Mouse (Mus musculus) layer of hippocampus, postnatal 25 days (tissue): ENCODE measurements around the gene Plaa. TPM values are rescaled to one million over a fixed set of nuclear protein-coding genes. Genes with fewer than 3 reads are reported as not detected.
"Not testable (repeated sequence)": the region's sequence is repeated elsewhere in the genome, so short reads cannot be mapped to it uniquely, and the experiment has no call there.

Experiments used
- DNase-seq, 2 experiments: peaks; one replicate each; pipeline ENCODE4 v3.0.0; 2022; ENCODE audit warnings: mixed read lengths in 2 of 2, low spot score in 1 of 2; ENCODE audit errors: extremely low spot score in 1 of 2
- total RNA-seq, 2 experiments: library from RNA; stranded (reverse); gene quantifications; 2 replicates each; pipeline ENCODE4 v1.2.3; 2021

Gene Plaa
- total RNA-seq, result 10 to 100 TPM; 44.6 to 47.8 TPM

DNA sequence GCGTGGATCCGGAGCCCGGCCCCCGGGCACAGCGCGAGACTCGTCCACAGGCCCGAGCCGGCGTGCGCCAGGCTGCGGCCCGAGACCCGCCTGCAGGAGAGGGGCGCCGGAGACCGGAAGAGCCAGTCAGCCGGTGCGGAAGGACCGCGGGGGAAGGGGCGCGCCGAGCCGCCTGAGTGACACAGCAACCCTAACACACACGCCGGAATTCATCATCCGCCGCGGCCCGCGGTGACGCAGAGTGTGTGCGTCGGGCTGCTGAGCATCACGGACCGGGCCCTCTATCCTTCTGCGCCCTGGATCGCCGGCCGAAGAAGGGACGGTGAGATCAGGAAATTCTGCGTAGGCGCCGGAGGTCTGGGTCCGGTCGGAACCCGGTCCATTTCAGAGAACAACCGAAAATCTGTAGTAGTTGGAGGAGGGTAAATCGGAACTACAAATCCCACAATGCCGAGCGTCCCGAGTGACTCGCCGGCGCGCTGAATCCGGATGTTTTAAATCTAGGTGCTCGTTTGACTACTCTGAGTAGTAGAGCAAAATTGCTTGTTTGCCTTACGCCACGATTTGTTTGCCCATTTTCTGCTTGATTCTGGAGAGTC lies at the start of gene Plaa:
TSS of gene Plaa (minus strand) at position 214 of the 599 bp plus-strand sequence.
- DNase-seq, result peak; percentile 86 to 98

DNA sequence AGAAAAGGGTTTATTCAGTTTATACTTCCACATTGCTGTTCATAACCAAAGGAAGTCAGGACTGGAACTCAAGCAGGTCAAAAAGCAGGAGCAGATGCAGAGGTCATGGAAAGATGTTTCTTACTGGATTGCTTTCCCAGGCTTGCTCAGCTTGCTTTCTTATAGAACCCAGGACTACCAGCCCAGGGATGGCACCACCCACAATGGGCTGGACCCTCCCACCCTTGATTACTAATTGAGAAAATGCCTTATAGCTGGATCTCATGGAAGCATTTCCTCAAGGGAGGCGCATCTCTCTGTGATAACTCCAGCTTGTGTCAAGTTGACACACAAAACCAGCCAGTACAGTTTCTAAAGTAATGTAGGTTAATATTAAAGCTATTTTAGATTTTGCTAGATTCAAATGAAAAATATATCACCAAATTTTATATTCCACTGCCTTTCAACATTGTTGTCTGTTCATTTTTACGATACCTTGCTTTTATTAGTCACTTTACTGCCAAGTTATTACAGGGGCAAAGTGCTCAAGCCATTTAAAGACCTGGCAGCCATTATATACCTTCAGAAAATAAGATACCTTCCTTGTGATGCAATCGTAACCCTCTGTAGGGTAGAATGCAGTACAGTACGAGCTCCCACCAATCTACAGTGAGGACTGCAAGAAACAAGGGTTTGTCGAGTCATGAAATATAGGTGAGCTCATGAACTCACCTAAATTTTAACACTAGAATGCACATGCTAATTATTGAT lies 47.6 kb upstream of the Plaa start:
- DNase-seq, result not testable (repeated sequence)

DNA sequence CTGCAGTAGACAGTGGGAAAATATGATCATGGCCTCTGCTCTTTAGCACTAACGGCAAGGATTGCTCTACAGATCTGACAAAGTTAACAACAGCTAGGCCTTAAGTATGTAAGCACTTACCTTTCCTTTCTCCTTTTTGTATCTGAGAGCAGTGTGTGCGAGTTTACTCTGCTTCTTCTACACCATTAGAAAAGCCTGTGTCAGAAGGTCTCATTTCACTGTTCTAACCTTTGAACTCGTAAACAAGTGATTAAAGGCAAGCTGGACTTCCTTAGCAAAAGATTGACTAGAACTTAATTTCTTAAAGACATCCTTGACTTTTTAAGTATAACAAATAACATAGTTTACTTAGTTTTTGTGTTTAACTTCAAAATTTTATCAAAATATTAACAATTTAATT lies 46.9 kb upstream of the Plaa start, which contains the start of gene Lrrc19:
TSS of gene Lrrc19 (minus strand) at position 225 of the 400 bp plus-strand sequence.
- DNase-seq, result no peak

DNA sequence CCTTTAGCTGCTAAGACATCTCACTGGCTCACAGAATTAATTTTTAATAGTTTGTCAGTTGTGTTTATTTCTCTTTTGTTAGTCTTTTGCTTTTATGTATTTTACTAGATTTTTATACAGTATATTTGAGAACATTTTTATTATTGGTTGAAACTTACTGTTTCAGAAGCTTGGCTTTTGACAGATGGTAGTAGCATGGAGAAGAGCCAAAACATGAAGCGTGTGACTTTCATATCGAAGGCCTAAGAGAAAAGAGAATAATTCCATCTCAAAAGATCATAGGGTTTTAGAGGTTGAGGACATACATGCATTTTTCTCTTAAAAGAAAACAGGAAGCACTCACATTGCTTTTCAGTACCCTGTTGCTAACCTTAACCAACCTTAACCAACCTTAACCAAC lies 40.1 kb upstream of the Plaa start:
- no peak for DNase-seq

DNA sequence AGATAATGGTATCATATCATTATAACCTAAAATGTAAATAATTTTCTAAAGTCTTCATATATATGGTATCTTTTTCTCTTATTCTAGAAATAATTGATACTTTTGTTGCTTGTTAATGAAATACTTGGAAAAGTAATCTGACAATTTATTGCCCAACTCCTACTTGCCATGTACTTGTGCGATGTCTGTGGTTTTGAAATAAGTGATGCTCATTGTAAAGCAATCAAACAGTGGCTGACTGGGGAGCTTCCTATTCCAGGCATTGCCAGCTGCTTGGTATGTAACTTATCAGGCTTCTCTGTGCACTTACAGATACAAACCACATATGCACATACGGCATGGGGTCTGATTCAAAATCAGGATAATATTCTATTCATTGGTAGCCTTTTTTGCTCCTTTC lies 17.0 kb upstream of the Plaa start:
- no peak for DNase-seq

DNA sequence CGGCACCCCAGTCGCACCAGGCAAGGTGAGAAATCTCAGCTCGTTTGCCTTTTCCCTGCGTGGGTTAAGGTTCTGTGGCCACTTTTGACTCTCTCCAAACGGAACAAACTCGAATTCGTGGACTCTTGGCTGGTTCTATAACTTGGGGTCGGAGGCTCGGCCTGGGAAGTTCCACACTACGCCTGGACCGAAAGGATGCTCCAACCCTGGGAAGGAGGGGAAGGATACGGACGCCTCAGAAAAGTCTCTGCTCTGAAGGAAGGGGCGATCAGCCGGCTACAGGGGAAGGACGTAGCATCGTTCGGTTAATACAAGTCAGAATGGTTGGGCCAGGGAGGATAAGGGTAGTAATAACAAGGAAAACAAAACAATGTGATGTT lies 11.6 kb upstream of the Plaa start:
- no peak for DNase-seq

DNA sequence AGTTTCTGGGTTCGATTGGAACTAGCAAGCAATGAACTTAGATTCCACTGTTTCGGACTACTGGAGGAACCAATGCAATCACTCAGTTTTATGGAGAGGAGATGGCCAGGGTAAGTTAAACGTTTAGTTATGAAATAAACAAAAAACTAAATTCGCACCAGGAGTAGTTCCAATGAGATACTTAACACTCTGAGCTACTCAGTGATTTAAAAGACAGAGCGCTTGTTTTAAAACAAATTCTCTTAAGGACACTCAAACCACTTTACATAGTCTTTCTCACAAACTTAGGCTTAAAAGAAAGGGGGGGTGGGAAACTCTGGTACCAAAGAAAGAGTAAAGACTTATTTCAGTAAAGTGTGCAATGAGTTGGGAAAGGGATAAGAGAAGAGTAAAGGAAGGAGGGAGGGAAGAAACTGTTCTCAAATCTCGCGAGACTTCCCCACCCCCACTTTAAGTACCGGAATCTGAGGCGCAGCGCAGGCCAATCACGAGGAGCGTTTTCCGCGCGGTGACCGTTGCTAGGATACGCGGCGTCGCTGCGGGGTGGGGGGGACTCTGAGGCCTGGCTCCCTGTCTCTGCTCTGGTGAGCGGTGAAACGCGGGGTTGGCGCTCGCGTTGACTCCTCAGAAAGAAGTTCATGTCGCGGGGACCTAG lies 11.1 kb upstream of the Plaa start, which contains the start of gene Ift74:
TSS of gene Ift74 (plus strand) at position 520 of the 655 bp plus-strand sequence.
- DNase-seq, result peak; percentile 83 to 85

DNA sequence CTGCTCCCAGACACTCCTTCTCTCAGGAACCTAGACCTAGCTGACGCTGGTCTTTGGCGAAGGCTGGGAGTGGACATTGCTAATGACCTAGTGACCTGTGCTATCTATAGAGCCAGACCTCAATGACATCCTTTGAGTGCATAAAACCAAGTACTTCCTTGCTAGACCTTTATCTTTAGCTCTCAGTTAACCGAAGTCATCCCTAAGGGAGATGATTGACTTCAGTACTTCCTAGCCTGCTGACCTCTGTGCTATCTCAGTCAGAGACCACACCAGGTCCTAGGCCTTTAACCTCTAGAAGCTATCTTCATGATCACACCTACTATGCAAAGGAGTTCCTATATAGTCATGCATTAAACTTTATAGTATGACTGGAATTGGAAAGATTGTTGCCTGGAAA lies 7.3 kb upstream of the Plaa start:
- DNase-seq, result no peak

DNA sequence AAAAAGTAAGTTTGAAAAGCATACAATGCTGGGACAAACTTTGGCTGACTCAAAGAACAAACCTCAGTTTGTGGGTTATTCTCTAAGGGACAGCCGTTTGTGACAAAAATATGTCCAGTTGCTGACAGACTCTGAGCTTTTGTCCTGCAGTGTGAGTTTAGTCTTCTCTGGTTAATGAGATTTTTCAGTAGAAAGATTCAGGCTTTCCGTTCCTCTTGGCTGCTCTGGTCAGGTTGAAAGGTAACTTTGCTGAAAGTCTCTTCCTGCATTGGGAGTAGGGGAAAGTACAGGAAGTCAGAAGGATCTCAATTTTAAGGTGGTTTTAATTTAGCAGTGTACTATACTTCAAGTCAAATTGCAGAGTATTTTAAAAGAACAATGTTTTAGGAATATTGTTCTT lies 2.5 kb upstream of the Plaa start:
- DNase-seq, result no peak

DNA sequence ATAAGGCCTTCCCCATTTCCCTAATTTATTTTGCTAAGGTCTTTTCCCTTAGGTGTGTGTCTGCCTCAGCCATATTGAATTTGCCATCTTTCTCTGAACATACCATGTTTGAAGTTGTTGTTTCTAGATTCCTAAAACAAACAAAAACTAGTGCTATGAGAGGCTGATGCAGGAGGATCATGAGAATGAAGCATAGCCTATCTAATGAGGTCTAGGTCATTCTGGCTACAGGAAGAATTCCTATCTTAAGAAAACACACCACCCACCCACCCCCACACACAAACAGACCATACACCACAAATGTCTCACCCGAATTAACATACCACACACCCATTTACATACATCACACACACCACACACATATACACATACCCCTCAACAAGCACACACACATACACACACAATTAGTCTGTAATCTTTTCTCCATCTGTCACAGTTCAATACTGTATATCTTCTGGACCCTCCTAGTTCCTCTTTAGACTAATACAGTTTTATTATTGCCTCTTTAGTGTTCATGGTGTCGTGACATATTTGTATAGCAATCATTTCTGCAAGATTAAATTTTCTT lies 1.5 kb upstream of the Plaa start:
- DNase-seq, result no peak

DNA sequence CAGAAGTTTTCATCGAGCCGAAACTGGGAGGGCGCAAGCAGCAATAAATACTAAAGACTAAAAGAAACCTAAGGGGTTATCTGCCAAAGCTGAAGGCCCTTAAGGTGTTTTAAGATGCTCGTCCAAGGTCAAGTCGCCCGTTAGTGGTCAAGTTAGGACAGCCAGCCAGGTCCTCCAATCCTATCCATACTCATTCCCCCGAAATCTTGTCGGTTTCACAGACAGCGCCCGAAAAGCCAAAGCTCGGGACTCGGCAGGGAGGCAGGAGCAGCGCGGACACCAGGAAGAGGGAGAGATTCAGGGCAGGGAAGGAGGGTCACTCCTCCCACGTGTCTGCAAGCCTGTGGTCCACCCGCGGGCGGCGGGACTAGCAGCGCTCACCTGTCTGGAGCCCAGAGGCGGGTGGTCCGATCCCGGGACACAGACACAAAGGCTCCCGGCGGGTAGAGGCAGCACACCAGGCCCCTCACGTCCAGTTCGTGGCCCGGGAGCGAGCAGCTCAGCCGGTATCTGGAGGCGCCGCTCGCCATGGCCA lies 481 bp downstream of the Plaa start:
- no peak for DNase-seq

DNA sequence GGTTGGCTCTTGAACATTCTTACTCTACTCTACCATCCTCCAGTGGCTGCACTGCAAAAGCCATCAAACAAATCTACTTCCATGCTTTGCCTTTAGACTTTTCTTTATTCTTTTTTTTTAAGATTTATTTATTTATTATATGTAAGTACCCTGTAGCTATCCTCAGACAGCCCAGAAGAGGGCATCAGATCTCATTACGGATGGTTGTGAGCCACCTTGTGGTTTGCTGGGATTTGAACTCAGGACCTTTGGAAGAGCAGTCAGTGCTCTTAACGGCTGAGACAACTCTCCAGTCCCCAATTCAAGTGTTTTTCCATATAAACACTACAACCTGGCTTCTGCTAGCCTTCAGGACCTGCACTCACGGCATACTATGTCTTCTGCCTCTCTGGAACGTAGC lies 1.6 kb downstream of the Plaa start:
- DNase-seq, result no peak

DNA sequence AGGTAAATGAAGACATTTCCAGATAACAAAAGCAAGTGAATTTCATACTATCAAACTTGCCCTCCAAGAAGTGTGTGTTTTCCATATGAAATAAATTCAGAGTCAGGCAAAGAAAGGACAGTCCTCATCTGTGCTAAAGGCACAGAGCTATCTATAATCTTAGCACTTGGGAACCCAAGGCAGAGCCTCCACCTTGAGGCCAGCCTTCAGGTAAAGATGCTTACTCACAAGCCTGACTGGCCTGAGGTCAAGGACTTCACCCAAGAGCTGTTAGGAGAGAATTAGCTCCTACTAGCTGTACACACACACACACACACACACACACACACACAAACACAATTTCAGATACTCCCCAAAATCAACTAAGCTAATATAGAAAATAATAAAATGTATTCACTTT lies 10.3 kb downstream of the Plaa start:
- no peak for DNase-seq

DNA sequence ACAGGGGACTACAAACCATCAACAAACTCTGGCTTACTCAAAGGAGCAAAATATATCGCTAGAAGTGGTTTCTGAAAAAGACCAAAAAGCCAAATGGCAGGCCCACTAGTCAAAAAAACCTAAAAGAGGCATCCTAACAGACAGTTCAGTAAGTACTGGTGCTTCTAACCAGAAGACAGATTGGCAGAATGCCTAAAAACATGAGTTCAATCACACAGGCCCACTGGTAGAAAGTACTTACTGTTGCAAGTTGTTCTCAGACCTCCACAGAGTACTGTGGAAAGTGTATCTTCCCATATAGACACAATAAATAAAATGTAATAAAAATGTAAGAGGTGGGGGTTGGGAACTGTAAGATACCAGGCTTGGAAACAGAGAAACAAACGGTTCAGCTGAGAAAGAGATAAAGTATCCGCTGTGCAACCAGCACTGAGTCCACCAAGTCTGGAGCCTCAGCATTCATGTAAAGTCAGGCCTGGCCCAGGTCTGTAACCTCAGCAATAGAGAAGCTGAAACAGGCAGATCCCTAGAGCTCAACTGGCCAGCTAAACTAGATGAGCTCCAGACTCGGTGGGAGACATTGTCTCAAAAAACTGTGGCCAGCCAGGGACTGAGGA lies 11.2 kb downstream of the Plaa start:
- no peak for DNase-seq

DNA sequence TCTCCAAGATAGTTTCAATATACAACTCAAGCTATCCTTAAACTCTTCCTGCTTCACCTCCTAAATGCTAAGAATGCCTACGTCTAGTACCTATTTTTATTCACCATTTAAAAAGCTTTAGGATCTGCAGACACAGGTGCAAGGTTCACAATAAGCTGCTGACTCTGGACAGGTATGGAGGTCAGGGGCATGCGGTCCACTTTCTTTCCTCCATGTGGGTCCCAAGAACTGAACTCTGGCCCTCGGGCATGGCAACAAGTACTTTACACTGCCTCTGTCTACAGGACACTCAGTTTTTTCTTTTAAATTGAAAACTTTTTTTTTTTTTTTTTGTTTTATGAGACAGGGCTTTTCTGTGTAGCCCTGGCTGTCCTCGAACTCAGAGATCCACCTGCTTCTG lies 30.4 kb downstream of the Plaa start:
- DNase-seq, result no peak

DNA sequence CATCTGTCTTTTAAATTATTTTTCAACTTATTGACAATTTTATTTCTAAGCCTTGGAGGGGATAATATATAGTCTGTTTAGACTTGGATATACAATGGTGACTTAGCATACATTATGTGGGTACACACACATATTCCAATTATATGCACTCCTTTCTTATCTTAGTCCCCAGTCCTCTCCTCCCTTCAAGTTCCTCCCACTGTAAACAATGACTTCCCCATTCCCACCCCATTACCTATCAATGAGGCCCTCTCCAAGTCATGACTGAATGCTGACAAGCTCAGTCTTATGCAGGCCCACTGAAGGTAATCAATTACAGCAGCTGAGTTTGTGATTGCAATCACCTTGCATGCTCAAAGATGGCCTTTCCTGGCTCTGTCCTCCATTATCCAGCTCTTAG lies 38.7 kb downstream of the Plaa start:
- DNase-seq, result no peak

DNA sequence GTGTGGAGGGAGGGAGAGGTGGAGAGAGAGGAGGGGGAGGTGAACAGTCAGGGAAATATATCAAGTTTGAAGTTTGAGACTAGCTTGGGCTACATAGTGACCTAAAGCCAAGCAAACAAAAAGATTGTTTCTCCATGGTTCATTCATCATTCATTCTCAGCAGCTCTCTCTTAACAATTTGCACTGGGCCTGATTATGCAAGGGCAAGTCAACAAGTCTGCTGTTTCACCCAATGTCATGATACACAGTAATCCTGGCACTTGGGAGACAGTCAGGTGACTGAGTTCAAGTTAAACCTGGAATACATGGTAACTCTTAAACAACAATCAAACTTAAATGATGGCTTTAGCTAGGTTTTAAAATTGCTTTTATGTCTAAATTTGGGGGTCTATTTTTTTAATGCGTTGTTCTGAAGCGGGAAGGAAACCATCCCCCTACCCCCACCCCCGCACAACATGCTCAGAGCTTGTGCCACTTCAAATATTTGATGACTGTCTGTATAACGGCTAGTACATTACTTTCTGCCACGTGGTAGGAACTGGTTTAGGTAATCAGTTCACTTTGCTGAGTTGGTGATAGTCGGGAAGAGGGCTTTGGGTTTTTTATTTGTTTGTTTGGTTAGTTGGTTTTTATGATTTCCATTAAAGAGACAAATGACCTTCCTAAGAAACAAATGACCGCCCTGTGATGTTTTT lies 40.9 kb downstream of the Plaa start:
- no peak for DNase-seq

DNA sequence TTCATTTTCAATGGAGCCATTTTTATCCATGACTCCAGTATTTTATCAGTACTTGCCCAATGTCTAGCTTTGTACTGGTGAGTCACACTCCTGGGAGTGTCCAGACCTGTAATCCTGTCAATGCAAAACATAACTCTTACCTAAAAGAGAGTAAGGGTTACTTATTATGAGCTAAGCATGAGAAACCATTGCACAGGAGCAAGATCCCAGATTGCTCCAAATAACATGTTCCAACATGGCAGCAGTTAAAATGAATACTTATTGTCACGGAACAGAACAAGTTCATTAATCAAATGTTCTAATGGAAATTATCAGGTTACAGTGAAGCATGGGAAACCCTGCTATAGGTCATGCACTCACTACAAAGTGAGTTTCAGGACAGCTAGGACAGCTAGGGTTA lies 42.7 kb downstream of the Plaa start:
- no peak for DNase-seq

DNA sequence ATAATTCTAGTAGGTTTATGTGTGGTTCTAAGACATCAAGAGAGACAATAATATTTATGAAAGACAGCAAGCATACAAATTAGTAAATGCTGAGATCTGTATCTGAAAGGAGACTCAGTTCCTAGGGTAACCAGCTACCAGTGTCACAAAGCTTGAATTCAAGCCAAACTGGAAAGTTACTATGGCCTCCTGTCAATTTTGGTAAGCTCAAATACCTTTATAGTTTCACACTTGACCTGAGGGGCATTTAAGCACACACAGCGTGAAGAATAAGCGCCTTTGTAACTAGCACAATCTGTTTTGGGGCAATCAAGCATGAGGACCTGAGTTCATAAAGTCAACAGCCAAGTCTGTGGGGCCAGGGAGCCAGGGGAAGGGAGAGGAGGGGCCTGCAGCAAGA lies 43.8 kb downstream of the Plaa start:
- no peak for DNase-seq

DNA sequence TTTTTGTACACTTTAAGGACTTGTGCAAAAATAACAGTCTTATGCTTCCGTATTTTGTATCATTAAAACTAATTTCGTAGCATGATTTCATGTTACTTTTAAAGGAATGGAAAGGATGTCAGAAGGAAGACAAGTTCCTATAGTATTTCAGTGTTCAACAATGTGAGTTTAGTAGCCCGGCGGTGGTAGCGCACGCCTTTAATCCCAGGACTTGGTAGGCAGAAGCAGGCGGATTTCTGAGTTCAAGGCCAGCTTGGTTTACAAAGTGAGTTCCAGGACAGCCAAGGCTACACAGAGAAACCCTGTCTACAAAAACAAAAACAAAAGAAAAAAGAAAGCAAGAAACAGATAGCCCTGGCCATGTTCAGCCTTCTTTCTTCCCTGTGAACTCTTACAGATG lies 45.9 kb downstream of the Plaa start:
- no peak for DNase-seq
